Mouse (Mus musculus): ENCODE data around the gene Ccdc77.

Gene Ccdc77

DNA sequence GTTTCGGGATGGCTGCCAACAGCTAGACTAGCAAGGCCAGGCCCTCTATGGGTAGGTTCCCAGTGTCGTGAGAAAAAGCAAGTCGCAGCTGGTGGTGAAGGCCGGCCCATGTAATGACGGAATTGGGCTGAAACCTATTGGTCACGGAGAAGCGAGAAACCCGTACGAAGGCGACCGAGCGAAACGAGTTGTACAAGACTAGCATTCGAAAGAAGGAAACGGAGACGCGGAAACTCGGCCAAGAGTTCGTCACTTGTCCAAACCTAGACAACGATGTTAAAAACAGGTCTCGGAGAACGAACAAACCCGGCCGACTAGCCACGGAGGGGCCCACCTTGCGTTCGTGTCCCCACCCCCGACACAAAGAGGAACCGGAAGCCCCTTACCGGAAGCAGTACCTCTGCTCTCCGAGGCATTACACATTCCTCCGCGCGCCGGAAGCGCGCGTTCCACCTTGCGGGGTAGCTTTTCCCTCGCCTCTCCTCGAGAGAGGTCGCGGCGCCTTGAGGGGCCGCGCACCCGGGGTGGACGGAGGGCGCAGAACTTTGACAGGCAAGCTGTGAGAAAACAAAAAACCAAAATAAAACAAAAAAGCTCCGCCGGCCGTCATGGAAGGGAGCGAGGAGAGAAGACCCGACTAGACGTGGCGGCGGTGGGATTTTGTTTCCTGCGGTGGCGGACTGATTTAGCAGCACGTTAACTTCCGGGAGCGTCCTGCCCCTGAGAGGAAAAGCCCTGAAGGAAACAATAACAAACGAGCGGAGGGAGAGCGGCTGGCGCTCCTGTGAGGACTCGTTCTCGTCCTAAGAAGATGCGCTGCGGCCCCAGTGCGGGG is at the start of gene Ccdc77, which contains the start of gene Kdm5a:
Ccdc77 (minus strand) TSS at position 687 of the 835 bp plus-strand sequence.
Kdm5a (plus strand) TSS at position 437 of the 835 bp plus-strand sequence.
- DNase-seq (ENCODE audit: extremely low spot score, low spot score) = peak; percentile 97

DNA sequence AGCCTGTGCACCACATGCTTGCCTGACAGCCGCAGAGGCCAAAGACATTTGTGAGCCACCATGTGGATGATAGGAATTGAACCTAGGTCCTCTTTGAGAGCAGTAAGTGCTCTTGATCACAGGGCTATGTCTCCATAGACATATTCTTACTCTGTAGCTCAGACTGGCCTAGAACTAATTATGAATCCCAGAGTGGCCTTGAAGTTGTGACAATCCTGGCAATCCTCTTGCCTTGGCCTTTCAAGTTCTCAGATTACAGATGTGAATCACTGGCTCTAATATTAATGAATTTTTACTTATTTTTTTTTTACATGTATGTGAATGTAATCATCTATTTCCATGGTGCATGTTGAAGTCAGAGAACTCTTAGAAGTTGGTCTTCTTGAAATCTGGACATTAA is 39.8 kb upstream of the Ccdc77 start:
- no peak for DNase-seq (ENCODE audit: extremely low spot score, low spot score)

DNA sequence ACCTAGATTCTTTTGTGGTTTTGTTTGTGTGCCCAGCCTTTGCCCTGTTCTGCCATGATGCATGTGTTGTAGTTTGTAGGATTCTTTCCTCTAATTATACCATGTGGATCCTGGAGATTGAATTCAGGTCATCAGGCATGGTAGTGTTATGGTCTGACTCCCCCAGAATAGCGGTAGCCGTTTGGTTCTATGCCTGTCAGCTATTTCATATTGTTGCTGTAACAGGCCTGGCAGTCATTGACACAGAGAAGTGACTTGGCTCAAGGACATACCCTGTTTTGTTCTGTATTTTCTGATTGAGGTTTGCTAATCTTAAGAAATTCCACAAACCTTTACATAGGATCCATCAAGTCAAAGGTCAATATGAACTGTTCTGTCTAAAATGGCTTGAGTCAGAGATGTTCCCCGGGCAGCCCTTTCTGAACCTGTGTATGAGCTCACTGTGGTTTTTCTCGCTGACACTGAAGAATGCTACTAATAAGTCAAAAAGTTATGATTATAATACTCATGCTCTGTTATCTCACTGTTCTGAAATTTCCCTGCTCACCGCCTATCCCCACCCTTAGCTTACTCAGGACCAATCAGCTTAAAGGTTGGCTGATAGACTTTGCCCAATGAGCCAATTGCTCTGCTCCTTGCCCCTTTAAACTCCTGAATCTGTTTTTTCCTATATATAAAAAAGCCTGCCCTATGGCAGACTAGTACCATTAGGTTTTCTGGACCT is 31.6 kb upstream of the Ccdc77 start:
- DNase-seq (ENCODE audit: extremely low spot score, low spot score) = no peak

DNA sequence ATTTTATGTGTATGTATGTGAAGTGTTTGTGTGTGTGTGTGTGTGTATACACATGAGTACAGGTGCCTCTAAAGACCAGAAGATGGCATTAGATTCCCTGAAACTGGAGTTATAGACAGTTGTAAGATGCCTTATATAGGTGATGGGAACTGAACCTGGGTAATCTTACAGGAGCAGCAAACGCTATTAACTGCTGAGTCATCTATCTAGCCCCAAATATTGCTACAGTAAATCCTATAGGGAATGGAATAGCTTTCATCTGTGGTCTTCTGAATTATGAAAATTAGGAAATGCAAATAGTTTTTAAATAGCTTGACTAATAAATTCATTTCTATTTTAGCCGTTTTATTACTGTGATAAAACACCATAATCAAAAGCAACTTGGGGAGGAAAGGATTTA is 28.6 kb upstream of the Ccdc77 start:
- no peak for DNase-seq (ENCODE audit: extremely low spot score, low spot score)

DNA sequence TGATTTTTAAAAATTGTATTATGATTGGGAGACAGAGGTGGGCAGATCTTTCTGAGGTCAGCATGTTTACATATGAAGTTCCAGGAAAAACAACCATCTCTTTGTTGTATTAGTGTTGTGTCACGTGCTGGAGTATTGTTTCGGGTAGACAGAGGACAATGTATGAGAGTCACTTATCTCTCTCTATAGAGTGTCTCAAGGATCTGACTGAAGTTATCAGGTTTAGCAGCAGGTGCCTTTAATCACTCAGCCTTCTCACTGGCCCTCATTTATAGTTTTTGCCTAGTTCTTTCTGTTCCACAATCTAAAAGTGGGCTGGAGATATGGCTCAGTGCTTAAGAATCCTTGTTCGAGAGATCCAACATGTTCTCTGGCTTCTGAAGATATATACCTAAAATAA is 25.9 kb upstream of the Ccdc77 start:
- DNase-seq (ENCODE audit: extremely low spot score, low spot score) = no peak

DNA sequence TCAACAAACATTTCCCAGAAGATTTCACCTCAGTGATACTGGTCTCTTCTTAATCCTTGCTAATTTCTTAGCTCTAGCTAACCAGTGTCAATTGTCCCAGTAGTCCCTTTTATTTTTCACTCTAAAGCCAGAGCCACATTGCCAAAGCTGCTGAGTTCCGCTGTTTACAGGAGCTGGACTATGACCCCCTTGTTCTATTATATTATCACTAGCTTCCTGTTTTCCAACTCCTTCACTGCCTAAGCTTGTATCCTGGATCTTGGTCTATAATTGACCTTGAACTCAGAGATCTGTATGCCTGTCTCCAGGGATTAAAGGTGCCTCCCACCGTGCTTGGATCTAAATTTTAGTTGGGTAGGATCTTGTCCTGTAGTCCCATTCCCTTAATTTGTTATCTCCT is 12.6 kb upstream of the Ccdc77 start:
- DNase-seq (ENCODE audit: extremely low spot score, low spot score) = no peak

DNA sequence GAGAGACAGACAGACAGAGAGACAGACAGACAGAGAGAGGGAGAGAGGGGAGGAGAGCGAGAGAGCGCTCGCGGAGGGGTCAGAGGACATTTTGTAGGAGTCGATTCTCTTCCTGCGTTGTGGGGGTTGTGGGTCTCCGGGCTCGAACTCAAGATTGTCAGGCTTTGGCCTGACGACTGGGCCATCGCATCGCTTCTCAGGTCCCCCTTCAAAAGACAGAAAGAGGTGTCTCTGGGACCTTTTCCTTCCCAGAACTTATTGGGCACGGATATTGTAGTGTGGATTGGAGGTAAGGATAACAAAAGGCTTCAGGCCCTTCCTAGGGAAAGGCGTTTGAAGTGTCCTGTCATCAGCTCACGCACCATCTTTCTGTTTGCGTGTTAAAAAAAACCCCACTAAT is 877 bp upstream of the Ccdc77 start:
- peak; percentile 26 for DNase-seq (ENCODE audit: extremely low spot score, low spot score)

DNA sequence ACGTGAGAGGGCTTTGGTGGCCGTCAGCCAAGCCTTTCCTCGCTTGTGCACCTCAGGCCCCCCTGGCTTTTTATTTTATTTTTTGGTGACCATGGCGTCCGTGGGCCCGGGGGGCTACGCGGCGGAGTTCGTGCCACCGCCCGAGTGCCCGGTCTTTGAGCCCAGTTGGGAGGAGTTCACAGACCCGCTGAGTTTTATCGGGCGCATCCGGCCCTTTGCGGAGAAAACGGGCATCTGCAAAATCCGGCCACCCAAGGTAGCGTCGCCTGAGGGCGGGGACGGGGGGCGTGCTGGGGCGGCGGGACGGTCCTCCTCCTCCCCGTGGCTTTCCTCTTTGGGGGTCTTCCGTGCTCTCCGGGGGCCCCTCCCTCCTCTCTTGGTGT is 340 bp upstream of the Ccdc77 start:
- no peak for DNase-seq (ENCODE audit: extremely low spot score, low spot score)

DNA sequence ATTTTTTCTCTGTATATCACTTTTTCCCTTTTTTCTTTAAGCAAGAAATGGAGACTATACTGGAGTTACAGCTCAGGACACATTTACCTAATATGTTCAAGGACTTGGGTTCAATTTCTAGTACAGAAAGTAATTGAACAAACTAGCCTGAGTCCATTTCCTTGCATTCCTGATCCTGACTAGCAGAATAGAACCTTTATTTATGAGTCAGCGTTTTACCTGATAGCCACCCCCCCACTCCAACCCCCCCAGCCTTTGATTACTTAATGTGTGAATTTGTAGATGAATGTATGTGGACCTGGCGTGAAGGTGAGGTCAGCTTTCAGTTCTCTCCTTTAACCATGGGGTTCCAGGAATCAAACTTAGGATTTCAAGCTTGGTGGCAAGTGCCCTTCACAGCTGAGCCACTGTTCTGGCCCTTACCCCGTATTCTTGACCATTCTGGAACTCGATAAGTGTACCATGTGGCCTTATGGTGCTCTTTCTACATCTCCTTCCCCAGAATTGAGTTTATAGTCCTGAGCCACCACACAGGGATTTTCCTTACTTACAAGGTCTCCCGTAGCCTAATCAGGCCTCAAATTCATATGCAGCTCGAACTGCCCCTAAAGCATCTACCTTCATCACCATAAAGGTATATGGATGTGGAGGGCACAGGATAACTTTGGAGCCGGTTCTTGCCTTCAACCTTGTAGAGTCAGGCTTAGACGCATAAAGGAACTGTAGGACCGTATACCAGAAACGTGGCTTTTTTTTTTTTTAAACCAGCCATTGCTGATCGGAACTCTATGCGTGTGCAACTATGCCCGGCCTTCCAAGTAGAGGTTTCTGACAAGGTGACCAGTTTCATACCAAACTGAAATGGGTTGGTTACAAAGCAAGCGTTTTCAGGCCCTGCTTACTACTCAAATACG is 1.1 kb downstream of the Ccdc77 start:
- peak; percentile 18 for DNase-seq (ENCODE audit: extremely low spot score, low spot score)

DNA sequence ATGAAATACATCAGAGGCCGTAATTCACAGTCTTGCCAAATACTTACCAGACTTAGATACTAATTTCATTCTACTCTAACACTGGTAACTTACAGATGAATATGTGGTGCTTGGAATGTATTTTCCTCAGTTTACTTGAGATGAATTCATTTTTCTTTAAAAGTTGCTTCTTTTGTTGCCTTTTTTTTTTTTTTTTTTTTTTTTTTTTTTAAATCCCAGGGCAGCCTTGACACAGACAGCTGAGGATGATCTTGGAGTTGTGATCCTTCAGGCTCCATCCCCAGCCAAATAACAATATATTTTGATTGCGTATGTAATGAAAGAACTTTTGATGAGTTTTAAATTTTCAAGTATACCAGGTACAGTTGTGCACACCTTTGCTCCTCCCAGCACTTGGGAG is 2.0 kb downstream of the Ccdc77 start:
- DNase-seq (ENCODE audit: extremely low spot score, low spot score) = no peak

DNA sequence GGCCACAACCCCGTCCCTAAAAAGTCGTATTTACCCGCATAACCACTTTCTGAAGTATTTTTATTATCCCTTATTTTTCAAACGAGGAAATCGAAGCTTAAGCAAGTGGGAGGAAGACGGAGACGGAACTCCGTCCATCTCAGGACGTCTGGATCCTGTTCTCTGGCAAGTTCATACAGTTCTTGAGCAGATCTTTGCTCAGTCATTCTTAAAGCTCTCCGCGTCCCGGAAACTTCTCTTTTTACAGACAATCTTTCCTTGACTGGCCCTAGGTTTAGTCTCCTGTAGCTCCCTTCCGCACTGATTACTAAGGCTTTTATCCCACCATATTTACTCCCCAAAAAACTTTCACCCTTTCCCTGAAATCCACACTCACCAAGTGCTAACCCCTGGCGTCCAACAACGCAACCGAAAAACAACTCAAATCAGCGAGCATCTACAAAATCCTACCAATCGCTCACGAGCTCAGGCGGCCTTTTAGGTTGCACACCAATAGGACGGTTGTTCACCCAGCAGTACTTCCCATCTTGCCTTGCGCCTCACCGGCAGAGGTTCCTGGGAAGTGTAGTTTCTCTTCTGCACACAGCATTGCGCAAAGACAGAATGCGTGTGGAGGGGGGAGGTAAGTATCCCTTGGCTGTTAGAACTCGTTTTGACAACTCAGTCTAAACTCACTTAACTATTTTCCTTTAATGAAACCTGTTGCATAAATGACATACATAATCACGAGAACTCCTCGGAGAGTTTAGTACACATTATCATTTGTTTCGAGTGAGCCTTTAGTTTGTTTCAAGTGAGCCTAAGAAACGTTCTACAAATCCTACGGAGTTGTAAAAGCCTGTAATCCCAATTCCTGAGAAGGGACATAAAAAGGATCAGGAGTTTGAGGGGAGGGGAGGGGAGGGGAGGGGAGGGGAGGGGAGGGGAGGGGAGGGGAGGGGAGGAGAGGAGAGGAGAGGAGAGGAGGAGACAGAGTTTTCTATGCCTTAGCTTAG is 6.9 kb downstream of the Ccdc77 start:
- peak; percentile 76 for DNase-seq (ENCODE audit: extremely low spot score, low spot score)

DNA sequence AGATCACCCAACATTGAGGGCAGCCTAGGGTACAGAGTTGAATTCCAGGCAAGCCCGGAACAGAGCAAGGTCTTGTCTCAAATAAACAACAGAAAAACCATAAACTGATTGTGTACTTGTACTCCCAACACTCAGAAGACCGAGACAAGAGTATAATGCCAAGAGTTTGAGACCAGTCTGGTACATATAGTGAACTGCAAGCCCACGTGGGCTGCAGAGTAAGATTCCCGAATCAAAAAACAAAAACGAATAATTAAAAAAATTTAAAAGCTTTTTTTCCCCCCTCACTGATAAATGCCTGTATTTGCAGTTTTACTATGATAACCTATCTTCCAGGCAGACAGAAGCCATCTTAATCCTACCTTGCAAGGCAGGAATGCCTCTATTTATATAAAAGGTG is 7.7 kb downstream of the Ccdc77 start:
- no peak for DNase-seq (ENCODE audit: extremely low spot score, low spot score)

DNA sequence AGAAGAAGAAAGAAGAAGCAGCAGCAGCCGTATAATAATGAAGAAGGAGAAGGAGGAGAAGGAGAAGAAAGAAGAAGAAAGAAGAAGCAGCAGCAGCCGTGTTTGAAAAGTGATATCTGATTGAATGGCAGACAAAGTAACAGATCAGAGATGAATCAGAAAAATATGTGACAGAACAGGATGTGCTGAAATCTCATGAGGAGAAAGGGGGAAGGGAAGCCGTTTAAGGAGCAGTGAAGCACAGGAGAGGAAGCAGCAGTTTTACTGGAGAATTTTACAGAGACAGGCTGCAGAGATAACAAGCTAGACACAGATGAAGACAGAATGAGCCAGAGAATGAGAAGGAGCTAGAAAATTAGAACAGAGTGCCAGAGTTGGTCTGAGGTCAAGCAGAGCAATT is 15.2 kb downstream of the Ccdc77 start:
- DNase-seq (ENCODE audit: extremely low spot score, low spot score) = no peak

DNA sequence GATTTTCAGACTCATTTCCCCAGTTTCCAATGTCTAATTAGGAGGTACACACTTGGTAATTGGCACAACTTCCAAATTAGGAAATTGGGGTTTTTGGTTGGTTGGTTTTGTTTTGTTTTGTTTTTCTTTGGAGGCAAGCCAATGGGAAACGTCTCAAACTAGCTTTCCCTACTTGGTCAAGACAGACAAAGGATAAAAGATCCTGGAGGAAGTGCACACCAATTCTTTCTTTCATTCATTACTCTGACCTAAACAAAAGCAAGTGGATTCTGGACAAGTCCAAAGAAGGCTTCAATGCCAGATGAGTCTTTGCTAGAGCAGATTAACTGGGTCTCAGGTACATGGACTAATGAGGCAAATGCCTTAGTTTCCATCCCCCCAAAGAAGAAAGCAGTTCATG is 20.2 kb downstream of the Ccdc77 start:
- DNase-seq (ENCODE audit: extremely low spot score, low spot score) = no peak

DNA sequence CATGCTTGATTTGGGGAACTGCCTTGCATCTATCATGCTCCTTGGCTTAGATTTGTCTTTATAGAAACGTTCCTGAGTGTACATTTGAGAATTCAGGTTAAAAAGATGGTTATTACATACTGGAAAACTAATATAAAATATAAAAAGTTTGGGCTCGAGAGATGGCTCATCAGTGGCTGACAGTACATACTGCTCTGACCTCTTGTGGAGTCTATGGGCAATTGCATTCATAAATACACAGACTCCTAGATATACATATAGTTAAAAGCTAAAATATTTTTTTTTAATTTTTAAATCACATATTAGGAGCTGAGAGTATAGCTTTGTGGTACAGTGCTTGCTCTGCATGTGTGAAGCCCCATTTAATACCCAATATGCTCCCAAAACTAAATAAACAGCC is 31.8 kb downstream of the Ccdc77 start:
- no peak for DNase-seq (ENCODE audit: extremely low spot score, low spot score)

DNA sequence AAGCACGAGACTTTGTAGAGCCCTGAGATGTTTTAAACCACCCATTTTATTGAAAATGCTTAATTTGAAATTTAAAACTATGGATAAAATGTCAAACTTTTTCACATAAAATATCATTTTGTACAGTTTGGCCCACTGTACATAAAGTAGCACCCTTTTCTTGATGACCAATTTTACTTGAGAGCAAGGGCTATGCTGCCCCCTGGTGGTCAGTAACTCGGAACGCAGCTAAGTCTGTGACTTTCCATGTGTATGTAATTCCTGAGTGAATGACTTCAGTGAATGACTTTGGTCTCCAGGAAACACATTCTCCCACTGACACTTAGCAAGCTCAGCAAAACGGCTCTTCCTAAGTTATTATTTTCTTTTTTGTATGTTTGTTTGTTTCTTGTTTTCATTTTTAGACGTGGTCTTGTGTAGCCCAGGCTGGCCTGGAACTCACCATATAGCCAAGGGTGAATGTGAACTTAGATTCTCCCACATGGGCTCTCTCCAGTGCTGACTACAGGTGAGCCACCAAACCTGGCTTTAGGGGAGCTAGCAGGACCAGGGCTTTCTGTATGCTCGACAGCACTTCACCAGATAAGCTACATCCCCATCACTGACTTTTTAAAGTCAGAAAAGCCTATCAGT is 39.8 kb downstream of the Ccdc77 start:
- peak; percentile 59 for DNase-seq (ENCODE audit: extremely low spot score, low spot score)

DNA sequence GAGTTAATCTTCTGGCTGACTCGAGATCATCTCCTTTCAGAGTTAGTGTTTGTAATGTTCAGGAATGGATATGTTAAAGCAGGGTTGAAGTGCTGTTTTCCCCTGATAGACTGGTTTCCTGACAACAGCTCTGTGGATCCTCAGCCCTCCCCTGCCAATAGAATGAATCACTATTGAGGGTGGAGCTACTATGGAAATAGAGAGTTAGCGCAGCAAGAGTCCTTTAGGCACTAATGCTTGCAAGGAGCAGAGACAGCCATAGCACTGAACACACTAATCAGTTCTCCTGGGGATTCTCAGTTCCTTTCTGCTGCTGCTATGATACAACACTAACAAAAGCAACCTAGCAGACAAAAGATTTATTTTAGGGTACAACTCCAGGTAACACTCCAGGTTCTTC is 43.8 kb downstream of the Ccdc77 start:
- no peak for DNase-seq (ENCODE audit: extremely low spot score, low spot score)

DNA sequence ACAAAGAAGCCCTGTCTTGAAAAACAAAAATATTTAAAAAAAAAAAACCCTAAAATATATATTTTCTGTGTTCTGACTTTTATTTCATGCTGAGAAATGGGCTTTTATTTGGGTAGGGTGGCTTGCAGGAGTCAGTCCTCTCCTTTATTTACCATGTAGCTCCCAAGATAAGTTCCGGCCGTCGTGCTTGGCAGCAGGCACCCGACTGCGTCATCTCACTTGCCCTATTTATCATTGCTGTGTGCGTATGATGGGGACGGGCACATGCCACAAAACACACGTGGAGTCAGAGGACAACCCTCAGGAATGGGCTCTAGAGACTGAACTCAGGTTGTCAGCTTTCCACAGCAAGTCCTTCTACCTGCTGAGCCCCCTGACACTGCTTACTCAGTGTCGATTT is 45.0 kb downstream of the Ccdc77 start:
- DNase-seq (ENCODE audit: extremely low spot score, low spot score) = no peak

DNA sequence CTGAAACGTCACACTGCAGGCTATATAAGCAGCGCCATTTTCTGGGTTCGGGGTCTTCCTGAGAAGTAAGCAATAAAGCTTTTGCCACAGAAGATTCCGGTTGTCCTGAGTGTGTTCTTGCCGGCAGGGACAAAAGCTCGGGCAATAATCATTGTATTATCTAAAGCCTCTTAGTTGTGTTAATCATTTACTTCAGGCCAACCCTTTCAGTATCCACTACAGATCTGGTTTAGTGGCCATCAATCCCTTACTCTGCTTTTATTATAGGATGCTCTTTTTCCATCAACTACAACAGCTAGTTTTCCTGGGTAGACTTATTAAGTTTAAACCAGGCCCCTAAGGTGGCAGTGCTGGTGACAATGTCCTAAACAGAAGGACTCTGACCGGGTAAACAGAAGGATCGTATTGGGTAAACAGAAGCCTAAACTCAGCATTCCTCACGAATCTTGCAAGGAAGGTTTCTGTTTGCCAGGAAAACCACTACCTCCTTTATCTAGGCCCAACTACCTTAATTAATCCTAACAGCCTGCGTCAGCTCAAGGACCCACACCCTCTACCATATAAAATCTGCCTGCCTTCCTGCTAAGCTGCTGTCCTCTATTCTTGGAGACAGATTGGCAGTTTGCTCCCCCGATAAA is 45.8 kb downstream of the Ccdc77 start:
- no peak for DNase-seq (ENCODE audit: extremely low spot score, low spot score)

DNA sequence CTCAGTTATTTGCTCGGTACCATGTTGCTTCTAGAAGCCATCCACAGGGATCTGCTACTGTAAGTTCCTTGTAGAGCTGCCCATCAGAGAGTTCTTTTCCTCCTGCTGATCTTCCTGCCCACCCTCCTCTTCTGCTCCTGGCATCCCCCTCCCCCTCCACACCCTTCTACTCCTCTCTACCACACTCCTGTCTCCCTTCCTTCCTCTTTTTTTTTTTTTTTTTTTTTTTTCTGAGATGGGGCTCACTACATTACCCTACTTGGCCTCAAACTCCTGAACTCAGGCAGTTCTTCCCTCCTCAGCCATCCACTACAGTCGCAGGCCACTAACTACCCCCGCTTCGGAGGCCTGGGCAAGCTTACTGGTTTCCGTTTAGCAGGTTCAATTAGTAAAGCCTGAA is 51.7 kb downstream of the Ccdc77 start:
- no peak for DNase-seq (ENCODE audit: extremely low spot score, low spot score)
